Mouse (Mus musculus): ENCODE measurements around the gene Irs1. TPM values are rescaled to one million over a fixed set of nuclear protein-coding genes. Genes with fewer than 3 reads are reported as not detected.

The Irs1 gene
- polyA plus RNA-seq, 1 experiment from 2014 or later = 9.2 TPM

- Histone ChIP-seq H3K4me1 (peaks cover 19% of the 10 kb centered on the region), H3K9me3 (no peaks in the 10 kb centered on the region), H3K27ac (peak within 1 kb of the TSS; percentile 97), H3K4me2 (peak within 1 kb of the TSS; percentile 76), H3K36me3 (no peaks in the 10 kb centered on the region), H3K9ac (peak within 1 kb of the TSS; percentile 95), H3K27me3 (no peaks in the 10 kb centered on the region; the same call in 1 of the 2 replicates), H3K4me3 (peak within 1 kb of the TSS; percentile 91)
- 5% methylated on average over 47 of the region's 47 CpGs for WGBS
- ATAC-seq (ENCODE audit: insufficient number of reproducible peaks, insufficient read depth, low FRiP score, low TSS enrichment, low read depth) = peak; percentile 96
Measured at GRCm38 (mm10) chr1:82316111-82316745, 25.0 kb upstream of the Irs1 start, which contains the start of gene Rhbdd1. Gene Rhbdd1 (plus strand): TSS chr1:82316452.

- Histone ChIP-seq H3K4me3 (no peak overlapping the region), H3K27ac (no peak overlapping the region), H3K9me3 (no peaks in the 10 kb centered on the region), H3K9ac (no peak overlapping the region), H3K36me3 (no peaks in the 10 kb centered on the region), H3K4me2 (no peak overlapping the region), H3K27me3 (no peaks in the 10 kb centered on the region), H3K4me1 (no peaks in the 10 kb centered on the region)
- ATAC-seq (ENCODE audit: insufficient number of reproducible peaks, insufficient read depth, low FRiP score, low TSS enrichment, low read depth) = no peak
- WGBS = 87% methylated on average over 3 of the region's 3 CpGs
Measured at GRCm38 (mm10) chr1:82304483-82304882, 13.3 kb upstream of the Irs1 start.

- Histone ChIP-seq H3K27me3 (no peaks in the 10 kb centered on the region; the same call in 1 of the 2 replicates), H3K4me1 (no peaks in the 10 kb centered on the region), H3K27ac (no peak overlapping the region), H3K9me3 (no peaks in the 10 kb centered on the region), H3K9ac (no peak overlapping the region), H3K36me3 (no peaks in the 10 kb centered on the region), H3K4me3 (no peak overlapping the region), H3K4me2 (no peak overlapping the region)
- no peak for ATAC-seq (ENCODE audit: insufficient number of reproducible peaks, insufficient read depth, low FRiP score, low TSS enrichment, low read depth)
- WGBS = 28% methylated on average over 1 of the region's 1 CpGs
Measured at GRCm38 (mm10) chr1:82298586-82298985, 7.4 kb upstream of the Irs1 start.

- H3K27me3 ChIP-seq = no peaks in the 10 kb centered on the region; the same call in 1 of the 2 replicates
- H3K4me1 ChIP-seq = peaks cover 23% of the 10 kb centered on the region
- no peaks in the 10 kb centered on the region for H3K9me3 ChIP-seq
- no peak for ATAC-seq (ENCODE audit: insufficient number of reproducible peaks, insufficient read depth, low FRiP score, low TSS enrichment, low read depth)
- H3K4me2 ChIP-seq = no peak overlapping the region
- no peak overlapping the region for H3K27ac ChIP-seq
- H3K9ac ChIP-seq = no peak overlapping the region
- H3K4me3 ChIP-seq = no peak overlapping the region
- WGBS = 10% methylated on average over 6 of the region's 6 CpGs
- H3K36me3 ChIP-seq = peaks cover 2% of the 10 kb centered on the region
Measured at GRCm38 (mm10) chr1:82294102-82294501, 2.9 kb upstream of the Irs1 start.

- ATAC-seq (ENCODE audit: insufficient number of reproducible peaks, insufficient read depth, low FRiP score, low TSS enrichment, low read depth) = peak; percentile 39; the same call in 1 of the 2 replicates
- H3K4me1 ChIP-seq = peaks cover 36% of the 10 kb centered on the region
- H3K4me3 ChIP-seq = peak overlapping the region; percentile 71
- no peaks in the 10 kb centered on the region; the same call in 1 of the 2 replicates for H3K27me3 ChIP-seq
- WGBS = 0% methylated on average over 13 of the region's 13 CpGs
- H3K4me2 ChIP-seq = peak overlapping the region; percentile 82
- peak overlapping the region; percentile 98 for H3K27ac ChIP-seq
- H3K9ac ChIP-seq = peak overlapping the region; percentile 87
- H3K9me3 ChIP-seq = no peaks in the 10 kb centered on the region
- peaks cover 16% of the 10 kb centered on the region for H3K36me3 ChIP-seq
Measured at GRCm38 (mm10) chr1:82292771-82293170, 1.6 kb upstream of the Irs1 start.

DNA sequence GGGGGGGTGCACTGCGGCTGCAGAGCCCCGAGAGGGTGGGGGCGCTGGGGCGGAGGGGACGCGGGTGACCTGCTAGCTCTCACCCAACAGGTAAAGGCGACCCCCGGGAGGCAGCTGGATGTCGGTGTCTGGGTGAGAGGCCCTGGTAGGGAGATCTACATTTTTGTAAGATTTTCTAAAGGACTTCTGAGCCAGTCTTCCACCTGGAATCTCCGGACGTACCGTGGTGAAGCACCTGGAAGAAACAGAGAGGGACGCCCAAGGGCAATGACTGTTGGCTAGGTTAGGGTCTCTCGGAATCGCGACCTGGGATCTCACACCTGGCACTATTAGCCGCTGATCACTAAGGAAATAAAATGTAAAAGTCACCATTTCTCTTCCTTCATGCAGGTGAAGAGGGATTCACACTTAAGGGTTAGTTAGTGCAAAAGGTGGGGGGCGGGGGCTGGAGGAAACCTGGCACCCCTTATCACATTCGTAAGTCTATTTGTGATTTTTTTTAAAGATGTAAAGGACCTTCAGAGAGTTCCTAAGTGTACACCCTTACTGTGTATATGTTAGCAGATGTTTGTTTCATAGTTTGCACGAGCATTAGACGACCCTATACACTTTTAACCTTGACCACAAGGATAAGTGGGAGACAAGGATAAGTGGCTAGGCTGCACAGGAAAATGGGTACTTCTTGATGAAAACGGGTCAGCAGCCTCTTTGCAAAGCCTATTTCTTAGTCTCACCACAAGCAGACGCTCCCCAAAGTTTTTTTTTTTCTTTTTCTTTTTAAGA, 905 bp upstream of the Irs1 start:
- Histone ChIP-seq H3K36me3 (peaks cover 20% of the 10 kb centered on the region), H3K9me3 (no peaks in the 10 kb centered on the region)

GRCm38 (mm10) chr1:82290723-82291150, 479 bp downstream of the Irs1 start:
- peaks cover 24% of the 10 kb centered on the region for H3K36me3 ChIP-seq
- H3K27me3 ChIP-seq = no peaks in the 10 kb centered on the region
- H3K9ac ChIP-seq = peak overlapping the region; percentile 87
- H3K4me2 ChIP-seq = peak overlapping the region; percentile 82
- H3K27ac ChIP-seq = peak overlapping the region; percentile 98
- H3K4me1 ChIP-seq = peaks cover 52% of the 10 kb centered on the region
- H3K4me3 ChIP-seq = peak overlapping the region; percentile 71
- H3K9me3 ChIP-seq = no peaks in the 10 kb centered on the region
- peak; percentile 64 for ATAC-seq (ENCODE audit: insufficient number of reproducible peaks, insufficient read depth, low FRiP score, low TSS enrichment, low read depth)
- WGBS = under 1% methylated on average over 31 of the region's 31 CpGs

More for the DNA sequence above, 905 bp upstream of the Irs1 start:
- Histone ChIP-seq H3K27ac (peak overlapping the region; percentile 98), H3K9ac (peak overlapping the region; percentile 87), H3K4me1 (peaks cover 42% of the 10 kb centered on the region), H3K4me3 (peak overlapping the region; percentile 71), H3K27me3 (no peaks in the 10 kb centered on the region; the same call in 1 of the 2 replicates), H3K4me2 (peak overlapping the region; percentile 82)
- no peak for ATAC-seq (ENCODE audit: insufficient number of reproducible peaks, insufficient read depth, low FRiP score, low TSS enrichment, low read depth)
- WGBS = under 1% methylated on average over 23 of the region's 23 CpGs

DNA sequence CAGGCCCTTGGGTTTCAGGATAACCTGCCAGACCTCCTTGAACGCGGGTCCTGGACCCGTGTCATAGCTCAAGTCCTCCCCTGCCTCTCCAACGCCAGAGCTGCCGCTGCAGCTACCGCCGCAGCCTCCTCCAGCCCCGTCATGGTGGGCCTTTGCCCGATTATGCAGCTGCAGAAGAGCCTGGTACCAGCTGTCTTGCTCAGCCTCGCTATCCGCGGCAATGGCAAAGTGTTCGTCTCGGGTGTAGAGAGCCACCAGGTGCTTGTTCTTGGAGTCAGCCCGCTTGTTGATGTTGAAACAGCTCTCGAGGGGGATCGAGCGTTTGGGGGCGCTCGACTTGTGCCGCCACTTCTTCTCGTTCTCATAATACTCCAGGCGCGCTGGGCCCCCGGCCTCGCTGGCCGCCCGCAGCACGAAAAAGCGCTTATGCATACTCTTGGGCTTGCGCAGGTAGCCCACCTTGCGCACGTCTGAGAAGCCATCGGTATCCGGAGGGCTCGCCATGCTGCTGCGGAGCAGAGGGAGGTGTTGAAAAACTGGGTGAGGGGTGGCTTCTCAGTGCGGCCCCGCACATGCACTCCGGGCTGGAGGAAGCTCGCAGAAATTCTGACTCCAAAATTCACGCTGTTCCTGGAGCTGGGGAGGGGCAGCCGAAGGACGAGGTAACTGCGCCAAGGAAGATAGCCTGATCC, 1.1 kb downstream of the Irs1 start:
- H3K9ac ChIP-seq = peak overlapping the region; percentile 87
- H3K9me3 ChIP-seq = no peaks in the 10 kb centered on the region
- ATAC-seq (ENCODE audit: insufficient number of reproducible peaks, insufficient read depth, low FRiP score, low TSS enrichment, low read depth) = no peak
- H3K4me2 ChIP-seq = peak overlapping the region; percentile 82
- H3K4me3 ChIP-seq = peak overlapping the region; percentile 71
- peaks cover 55% of the 10 kb centered on the region for H3K4me1 ChIP-seq
- no peaks in the 10 kb centered on the region for H3K27me3 ChIP-seq
- peaks cover 24% of the 10 kb centered on the region for H3K36me3 ChIP-seq
- WGBS = under 1% methylated on average over 45 of the region's 45 CpGs
- H3K27ac ChIP-seq = peak overlapping the region; percentile 98

DNA sequence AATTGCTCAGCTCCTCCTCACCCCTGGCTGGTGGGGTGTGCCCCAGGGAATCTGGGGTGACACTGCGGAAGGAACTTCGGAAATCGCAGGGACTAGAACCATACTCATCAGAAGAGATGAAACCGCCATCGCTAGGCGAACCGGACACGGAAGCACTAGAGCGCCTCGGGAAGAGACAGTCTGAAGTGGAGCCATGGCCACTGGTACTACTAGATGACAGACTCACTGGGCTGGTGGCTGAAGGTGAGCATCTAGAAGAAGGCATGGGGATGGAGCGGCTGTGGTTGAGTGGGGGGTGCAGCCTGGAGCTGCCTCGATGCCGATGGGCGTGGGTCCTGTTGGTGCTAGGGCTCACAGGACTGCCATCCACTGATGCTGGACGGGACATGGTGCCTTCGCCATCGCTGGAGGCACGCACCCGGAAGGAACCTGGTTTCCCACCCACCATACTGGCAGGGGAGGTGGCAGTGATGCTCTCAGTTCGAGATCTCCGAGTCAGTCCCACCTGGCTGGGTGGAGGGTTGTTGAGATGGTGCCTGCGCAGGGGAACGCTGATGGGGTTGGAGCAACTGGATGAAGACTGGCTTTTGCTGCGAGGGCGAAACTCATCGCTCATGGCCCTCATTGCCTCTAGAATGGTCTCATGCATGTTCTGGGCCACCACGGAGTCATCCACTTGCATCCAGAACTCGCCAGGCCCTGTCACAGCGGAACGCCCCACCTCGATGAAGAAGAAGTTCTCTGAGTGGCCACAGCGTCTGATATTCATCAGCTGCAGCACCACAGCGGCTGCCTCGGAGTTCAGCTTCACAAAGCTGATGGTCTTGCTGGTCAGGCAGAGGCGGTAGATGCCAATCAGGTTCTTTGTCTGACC, 1.9 kb downstream of the Irs1 start:
- peak overlapping the region; percentile 71 for H3K4me3 ChIP-seq
- peak overlapping the region; percentile 98 for H3K27ac ChIP-seq
- peaks cover 24% of the 10 kb centered on the region for H3K36me3 ChIP-seq
- peaks cover 55% of the 10 kb centered on the region for H3K4me1 ChIP-seq
- ATAC-seq (ENCODE audit: insufficient number of reproducible peaks, insufficient read depth, low FRiP score, low TSS enrichment, low read depth) = no peak
- H3K4me2 ChIP-seq = peak overlapping the region; percentile 82
- H3K9me3 ChIP-seq = no peaks in the 10 kb centered on the region
- peak overlapping the region; percentile 87 for H3K9ac ChIP-seq
- H3K27me3 ChIP-seq = no peaks in the 10 kb centered on the region
- WGBS = 67% methylated on average over 35 of the region's 35 CpGs

GRCm38 (mm10) chr1:82288421-82288990, 2.7 kb downstream of the Irs1 start:
- H3K4me1 ChIP-seq = peaks cover 58% of the 10 kb centered on the region
- H3K27me3 ChIP-seq = no peaks in the 10 kb centered on the region
- H3K36me3 ChIP-seq = peaks cover 24% of the 10 kb centered on the region
- H3K9me3 ChIP-seq = no peaks in the 10 kb centered on the region
- no peak overlapping the region for H3K27ac ChIP-seq
- H3K4me3 ChIP-seq = peak overlapping the region; percentile 71
- ATAC-seq (ENCODE audit: insufficient number of reproducible peaks, insufficient read depth, low FRiP score, low TSS enrichment, low read depth) = no peak
- H3K4me2 ChIP-seq = peak overlapping the region; percentile 82
- 88% methylated on average over 18 of the region's 18 CpGs for WGBS
- peak overlapping the region; percentile 87 for H3K9ac ChIP-seq
